Mouse (Mus musculus) bone marrow, adult 2 months (tissue): ENCODE results near the gene Mns1.

Experiments used
- CTCF ChIP-seq: fragments of 200-500 bp; IDR thresholded peaks from 2 replicates; pipeline ENCODE4 v1.5.1; 2011; ENCODE audit warnings: low read length, control low read depth; ENCODE audit not compliant: control insufficient read depth, insufficient read depth
- POLR2A ChIP-seq: fragments of 200-500 bp; IDR thresholded peaks from 2 replicates; pipeline ENCODE4 v1.6.1; 2011; ENCODE audit warnings: low read depth, mild to moderate bottlenecking, control low read depth, low read length, borderline replicate concordance; ENCODE audit not compliant: control insufficient read depth

DNA sequence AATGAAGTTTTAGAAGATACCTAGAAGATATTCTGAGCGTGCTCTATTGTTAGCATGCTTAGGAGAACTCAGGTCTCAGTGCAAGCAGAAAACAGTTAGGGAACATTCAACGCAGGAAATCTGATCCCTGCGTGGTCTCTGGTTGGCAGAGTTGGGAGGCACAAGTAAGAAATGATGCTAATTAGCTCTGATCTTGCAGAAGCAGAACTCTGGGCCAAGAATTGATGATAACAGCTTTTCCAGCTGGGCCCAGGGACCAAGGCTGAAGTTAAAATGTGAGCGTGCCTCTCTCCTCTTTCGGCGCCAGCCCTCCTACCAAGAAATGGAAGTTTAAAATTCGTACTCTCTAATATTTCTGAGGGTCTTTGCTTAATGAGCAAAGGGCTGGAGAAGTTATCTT is 45.1 kb upstream of the Mns1 start:
- TF ChIP-seq POLR2A (no peak), CTCF (no peak)
